Mouse (Mus musculus): ENCODE results near the gene Hes6.

DNA sequence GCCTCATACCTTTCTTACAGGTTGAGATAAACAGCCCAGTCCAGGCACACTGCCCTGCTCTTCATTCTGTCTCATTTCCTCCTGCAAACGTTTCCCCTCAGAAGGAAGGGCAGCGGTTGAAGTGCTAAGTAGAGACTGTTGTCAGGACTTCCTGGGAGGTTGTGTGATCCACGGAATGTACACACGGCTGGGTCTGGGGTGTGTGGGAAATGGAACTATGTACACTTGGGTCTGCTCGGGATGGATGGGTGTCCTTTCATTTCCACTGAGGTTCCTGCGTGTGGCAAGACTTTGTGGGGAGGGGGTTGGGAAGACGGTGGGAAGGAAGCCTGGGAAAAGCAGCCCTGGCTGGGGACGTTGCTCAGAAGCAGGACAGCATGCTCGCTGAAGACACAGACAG, 12.6 kb upstream of the Hes6 start:
- TF ChIP-seq CTCF (conservative IDR thresholded peaks at IDR 0.05; ENCODE audit: low read length) (no peak), NANOG (IDR thresholded peaks at IDR 0.05; ENCODE audit: borderline replicate concordance, low read length) (no peak), POU5F1 (IDR thresholded peaks at IDR 0.05; ENCODE audit: borderline replicate concordance, low read length) (no peak)

Measured in E14TG2a.4 (cell line).